Mouse (Mus musculus): ENCODE data around the gene Trim80.
"Not testable (repeated sequence)": the region's sequence is repeated elsewhere in the genome, so short reads cannot be mapped to it uniquely, and the experiment has no call there.

Gene Trim80

DNA sequence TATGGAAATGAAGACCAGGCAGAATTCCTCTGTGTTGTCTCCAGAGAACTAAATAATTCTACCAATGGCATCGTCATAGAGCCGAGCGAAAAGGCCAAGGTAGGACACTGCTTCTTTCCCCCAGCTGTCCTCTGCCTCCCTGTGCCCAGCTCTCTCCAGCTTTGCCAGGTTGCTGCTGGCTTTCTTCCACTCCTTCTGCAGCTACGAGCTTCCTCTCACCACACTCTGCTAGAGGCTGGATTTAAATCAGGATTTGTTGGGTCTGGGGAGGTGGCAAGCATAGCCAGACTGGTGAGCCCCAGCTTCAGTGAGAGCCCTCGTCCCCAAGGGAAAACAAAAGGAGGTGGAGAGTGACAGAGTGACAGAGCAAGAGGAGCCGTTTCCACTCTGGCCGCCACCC lies 11.0 kb upstream of the Trim80 start:
- DNase-seq, result no peak

DNA sequence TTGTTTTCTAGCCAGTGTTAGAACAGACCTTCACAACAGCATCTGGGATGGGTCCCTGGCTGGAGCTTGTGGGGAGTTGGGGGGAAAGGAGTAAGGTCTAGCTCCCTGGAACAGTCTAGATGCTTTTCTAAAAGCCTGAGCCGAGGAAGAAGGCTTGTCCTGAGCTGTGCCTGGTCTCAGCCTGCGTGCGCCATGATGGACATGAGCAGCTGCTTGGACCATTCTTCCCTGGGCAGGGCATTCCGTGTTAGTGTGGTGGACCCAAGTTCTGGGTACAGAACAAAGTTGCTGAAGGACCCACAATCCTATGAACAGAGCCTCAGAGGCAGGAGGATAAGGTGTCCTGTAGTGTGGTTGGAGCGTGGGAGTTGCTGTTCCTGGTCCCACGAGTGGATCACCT lies 9.8 kb upstream of the Trim80 start:
- no peak for DNase-seq

DNA sequence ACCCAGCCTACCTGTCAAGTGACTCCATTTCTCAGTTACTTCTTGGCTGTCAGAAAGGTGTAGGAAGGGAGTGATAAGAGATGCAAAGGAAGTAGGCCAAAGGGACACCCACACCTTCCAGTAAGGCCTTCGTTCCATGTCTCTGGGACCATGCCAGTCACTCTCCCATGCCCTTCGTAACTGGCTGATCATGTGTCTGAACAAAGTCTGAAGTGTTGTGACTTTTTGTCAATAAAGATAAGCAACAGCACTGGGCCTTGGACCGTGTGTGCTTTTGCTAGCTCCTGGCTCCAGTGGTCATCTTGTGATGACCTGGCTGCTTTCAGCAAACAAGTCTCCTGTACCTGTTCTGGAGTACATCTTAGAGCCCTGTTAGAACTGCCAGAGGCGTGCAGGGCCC lies 7.5 kb upstream of the Trim80 start:
- DNase-seq, result no peak

DNA sequence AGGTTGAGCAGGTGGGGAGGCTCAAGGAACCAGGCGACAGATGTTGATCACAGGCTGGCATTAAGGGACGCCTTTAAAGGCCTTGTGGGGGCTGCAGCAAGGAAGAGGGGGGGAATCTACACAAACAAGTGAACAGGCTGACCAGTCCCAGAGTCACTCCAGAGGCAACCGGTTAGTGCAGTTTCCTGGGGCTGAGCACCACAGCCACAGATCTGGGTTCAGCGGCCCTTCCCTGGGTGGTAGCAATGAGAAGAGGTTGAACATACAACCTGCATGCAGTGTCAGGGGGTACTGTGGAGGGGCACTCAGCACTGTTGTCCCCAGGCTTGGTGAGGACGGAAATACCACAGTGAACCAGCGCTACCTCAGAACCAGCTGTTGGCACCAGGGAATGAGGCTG lies 7.0 kb upstream of the Trim80 start:
- no peak for DNase-seq

DNA sequence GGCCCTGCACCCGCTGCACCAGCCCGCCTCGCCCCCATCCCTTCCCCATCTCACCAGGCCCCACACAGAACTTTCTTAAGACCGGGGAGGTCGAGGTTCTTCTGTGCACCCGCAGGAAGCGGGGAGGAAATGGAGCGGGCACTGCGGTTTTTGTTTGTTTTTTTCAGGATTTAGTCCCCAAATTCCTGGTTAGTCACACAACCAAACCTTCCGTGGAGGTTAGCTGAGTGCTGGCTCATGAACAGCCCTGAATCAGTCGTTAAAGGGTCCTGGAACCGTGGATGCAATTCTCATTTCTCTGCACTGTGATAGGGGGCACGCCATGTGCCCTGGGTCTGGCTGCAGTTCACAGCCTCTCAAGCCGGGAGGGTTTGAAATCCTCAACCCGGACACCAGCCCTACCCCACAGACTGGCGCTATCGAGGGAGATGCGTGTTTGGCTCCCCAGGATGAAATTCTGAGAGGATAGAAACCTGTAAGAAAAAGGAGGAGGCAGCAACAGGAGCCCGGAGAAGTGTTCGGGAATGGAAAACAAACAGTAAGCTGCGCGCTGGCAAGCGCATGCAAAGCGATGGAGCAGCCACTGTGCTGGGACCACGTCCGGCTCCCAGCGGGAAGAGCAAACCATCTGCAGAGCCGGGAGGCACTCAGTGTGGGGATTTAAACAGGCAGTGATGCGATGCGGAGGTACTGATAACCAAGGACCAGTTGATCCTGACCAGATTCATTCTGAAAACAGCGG lies 4.6 kb upstream of the Trim80 start:
- no peak for DNase-seq

DNA sequence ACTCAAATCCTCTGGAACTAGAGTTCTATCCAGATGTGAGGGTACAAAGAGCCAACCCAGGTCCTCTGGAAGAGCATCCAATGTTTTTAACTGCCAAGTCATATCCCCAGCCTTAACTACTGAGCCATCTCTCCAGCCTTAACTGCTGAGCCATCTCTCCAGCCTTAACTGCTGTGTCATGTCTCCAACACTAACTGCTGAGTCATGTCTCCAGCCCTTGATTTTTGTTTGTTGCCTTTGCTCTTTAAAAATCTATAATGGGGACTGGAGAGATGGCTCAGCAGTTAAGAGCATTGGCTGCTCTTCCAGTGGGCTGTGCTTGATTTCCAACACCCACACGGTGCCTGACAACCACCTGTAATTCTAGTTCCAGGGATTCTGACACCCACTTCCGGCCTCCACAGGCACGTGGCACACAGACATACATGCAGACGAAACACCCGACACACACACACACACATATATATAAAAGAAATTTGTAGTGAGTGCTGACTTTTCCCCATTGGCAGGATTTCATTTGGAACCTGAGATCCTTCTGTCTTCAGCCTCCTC lies 2.7 kb upstream of the Trim80 start:
- no peak for DNase-seq

DNA sequence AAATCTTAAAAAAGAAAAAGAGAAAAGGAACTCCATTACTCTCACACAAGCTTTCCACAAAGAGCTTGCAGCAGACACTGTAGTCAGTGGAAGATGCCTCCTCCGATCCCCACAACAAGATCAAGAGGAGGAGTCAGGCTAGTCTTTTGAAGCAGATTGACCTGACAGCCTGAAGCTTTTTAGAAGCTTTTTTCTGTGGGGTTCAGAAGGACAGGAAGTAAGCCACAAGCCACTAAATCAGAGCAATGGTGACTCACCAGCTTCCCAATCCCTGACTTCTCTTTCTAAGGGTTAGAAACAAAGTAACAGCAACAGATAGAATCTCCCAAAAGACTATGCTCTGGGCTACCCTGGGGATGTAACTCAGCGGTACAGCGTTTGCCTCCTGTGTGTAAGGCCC lies 1.0 kb upstream of the Trim80 start:
- DNase-seq, result no peak

DNA sequence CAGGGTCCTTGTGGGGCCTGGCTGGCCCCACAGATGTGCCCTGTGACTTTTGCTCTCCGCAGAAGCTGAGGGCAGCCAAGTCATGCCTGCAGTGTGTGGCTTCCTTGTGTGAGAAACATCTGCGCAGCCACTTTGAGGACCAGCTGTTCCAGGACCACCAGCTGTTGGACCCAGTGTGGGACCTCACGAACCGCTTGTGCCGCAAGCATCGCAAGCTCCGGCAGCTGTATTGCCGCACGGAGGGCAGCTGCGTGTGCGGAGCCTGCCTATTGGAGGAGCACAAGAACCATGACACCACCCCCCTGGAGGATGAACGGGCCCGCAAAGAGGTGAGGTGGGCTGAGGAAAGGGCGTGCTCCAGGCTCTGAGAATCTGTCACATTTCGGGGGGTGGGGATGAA lies 1.1 kb downstream of the Trim80 start:
- peak; percentile 50 for DNase-seq

DNA sequence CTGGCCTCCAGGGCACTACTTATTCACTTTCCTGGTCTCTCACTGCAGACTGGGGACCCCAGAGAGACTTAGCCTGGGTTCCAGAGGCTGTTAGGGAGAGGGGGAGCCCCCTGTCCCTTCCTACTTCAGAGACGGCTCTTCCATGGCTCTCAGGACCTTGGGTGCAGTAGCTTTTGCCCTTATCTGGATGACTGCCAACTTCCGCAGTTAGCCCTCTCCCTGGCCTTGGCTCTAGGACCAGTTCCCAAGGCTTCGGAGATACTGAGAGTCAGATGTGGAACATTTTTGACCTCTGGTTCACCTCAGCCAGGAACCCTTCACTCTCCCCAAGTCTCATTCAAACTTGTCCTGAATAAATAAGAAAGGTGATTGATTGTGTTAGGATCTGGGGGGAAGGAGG lies 6.6 kb downstream of the Trim80 start:
- no peak for DNase-seq

DNA sequence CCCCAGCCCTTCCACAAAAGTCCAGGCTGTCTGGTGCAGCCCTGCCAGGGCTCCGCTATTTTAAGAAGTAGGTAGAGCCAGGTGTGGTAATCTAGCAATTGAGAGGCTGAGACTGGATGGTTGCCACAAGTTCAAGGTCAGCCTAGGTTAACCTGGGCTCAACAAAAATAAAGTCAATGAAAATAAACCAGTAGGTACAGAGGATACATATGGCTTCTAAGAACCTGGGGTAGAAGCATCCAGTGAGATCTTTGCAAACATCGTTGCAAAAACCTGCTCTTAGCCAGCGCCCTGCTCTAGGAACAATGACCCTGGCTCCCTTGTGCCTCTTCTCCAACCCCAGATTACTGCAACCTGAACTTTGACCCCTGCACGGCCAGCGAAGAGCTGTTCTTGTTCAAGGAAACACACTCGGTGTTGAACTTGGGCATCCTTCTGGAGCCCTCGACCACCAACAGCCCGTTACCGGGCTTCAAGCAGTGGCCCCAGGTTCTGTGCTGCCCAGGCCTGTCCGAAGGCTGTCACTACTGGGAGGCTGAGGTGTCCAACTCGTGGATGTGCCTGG lies 7.1 kb downstream of the Trim80 start:
- DNase-seq, result no peak

DNA sequence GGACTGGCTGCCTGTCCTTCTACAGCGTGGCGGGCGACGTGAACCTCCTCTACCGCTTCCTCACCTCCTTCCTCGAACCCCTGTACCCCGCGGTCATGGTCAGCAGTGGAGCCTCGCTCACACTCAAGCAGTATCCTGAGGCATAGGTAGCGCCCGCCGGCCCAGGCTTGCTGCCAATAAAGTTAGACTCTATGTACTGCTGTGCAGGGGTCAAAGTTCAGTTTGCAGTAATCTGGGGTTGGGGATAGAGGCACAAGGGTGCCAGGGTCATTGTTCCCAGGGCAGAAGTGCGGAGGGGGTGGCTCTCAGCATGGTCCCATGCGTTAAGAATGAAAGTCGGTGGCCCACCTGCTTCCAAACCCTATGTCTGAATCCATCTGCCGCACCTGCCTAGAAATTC lies 7.7 kb downstream of the Trim80 start:
- DNase-seq, result no peak

DNA sequence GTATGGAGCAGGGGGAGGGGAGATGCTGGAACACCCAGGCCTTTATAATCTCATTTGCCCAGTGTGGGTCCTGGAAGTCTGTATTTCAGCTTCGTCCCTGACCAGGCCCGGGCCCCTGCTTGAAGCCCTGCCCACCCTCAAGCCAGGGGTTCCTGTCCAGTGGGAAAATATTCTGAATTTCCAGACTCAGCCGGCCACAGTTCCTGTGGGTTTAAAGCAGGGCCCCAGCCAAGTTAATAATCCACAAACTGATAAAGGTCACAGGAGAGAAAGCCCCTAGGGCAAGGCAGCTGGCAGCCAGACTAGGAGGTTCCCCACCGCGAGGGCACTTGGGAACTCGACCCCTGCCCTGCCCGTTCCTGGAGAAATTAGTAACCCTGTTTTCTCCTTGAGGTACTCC lies 8.7 kb downstream of the Trim80 start:
- no peak for DNase-seq

DNA sequence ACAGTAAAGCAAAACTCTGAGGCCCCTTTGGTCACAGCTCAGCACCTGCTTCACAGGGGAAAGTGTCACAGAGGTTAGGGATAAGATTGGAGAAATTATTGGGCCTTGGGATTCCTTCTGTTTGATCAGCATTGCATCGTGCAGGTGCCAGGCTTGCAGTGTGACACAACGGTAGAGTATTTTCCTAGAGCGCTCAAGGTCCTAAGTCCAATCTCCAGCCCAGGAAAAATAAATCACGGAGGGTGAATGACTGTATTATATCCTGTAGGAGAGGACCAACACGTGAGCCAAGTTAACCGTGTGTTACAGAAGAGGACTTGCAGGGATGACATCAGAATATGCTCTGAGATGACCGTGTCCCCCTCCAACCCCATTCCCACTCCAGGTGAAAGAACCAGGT lies 9.8 kb downstream of the Trim80 start:
- no peak for DNase-seq

DNA sequence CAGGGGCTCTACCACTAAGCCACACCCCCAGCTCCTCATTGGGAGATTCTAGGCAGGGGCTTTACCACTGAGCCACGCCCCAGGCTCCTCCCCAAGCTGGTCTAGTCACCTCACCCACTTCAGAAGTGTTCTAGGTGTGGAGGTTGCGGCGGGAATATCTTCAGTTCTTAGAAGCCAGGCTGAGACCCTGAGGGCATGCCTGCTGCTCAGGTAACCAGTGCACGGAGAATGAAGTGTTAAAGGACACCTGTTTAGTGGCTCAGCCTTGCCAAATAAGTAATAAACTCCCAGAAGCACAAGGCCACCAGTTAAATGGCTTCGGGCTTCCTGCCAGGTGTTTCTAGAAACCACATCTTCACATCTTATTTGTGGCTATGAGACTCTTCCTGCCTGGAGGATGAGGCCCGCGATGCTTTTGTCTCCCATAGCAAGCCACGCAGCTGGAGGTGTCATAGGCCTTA lies 11.5 kb downstream of the Trim80 start:
- DNase-seq, result peak; percentile 85

DNA sequence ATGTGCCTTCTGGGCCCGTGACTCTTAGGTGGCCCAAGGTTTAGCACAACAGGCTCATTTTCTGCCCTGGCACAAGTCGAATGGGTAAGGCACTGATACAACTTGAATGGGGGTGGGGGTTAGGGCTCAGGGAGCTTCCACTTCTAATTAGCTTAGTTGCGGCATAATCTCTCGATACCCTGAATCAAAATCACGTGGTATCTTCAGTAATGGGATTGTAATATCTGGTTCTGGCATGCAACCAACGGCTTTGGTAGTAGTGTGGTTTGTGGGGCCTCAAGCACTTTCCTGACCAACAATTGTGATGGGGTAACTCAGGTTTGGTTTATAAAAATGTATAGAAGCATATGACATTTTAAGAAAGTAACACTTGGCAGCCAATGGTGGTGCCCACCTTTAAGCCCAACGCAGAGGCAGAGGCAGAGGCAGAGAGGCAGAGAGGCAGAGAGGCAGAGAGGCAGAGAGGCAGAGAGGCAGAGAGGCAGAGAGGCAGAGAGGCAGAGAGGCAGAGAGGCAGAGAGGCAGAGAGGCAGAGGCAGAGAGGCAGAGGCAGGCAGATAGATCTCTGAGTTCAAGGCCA lies 12.0 kb downstream of the Trim80 start:
- DNase-seq, result peak; percentile 63

DNA sequence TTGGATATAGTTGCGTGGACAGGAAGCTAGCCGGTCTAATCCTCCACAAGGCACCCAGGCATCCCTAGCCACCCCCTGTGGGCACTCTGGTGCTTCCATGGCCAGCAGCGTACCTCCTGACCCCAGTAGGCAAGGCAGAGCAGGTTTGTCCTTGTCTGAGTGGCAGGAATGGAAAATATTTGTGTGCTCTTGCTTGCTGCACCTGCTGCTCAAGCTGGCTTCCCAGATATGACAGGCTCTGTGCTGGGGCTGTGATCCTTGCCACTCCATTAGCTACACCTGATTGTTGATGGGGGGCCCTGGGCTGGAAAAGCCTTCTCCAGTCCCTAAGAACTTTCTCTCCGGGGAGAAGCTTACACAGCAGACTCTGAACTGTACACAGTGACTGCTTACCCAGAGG lies 13.0 kb downstream of the Trim80 start:
- DNase-seq, result peak; percentile 61

DNA sequence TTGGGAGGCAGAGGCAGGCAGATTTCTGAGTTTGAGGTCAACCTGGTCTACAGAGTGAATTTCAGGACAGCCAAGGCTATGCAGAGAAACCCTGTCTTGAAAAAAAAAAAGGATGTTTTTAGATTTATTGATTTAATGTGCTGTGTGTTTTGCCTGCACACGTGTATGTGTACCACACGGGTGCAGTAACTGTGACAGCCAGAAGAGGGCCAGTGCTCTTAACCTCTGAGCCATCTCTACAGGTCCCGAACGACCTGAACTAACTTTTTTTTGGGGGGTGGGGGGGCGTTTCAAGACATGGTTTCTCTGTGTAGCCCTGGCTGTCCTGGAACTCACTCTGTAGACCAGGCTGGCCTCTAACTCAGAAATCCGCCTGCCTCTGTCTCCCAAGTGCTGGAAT lies 14.5 kb downstream of the Trim80 start:
- DNase-seq, result not testable (repeated sequence)

DNA sequence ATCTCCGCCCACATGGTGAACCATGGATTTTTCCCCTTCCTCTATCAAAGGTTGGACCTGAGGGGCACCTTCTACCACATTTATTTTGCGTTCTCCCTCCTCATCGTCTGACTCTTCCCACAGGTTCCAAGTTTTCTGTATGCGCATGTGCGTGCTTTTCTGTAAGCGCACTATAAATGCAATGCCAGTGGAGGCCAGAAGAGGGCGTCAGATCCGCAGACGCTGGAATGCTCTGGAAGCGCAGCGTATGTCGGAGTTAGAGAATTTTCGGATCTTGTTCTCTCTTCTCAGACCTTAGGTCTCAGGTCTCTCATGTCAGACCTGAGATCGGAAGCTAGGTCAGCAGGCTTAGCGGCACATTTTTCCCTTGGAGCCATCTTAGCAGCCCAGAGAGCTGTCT lies 15.3 kb downstream of the Trim80 start:
- DNase-seq, result no peak

DNA sequence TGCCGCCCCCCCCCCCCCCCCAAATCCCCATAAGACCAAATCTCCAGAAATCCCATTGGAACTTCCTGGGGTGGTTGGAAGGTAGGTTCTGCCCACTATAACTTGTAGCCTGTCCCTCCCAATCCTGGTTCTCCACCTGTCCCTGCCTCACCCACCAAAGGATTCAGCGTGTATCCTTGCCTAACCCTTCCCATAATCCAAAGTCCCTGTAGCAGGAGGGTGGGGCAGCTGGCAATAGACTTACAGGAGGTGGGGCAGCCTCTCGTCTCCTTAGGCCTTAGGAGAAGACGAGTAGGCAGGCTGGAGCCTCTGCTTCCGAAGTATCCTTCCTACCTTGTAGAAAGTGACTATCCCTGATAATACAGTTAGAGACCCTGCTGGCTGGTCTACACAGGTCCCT lies 15.8 kb downstream of the Trim80 start:
- no peak for DNase-seq

DNA sequence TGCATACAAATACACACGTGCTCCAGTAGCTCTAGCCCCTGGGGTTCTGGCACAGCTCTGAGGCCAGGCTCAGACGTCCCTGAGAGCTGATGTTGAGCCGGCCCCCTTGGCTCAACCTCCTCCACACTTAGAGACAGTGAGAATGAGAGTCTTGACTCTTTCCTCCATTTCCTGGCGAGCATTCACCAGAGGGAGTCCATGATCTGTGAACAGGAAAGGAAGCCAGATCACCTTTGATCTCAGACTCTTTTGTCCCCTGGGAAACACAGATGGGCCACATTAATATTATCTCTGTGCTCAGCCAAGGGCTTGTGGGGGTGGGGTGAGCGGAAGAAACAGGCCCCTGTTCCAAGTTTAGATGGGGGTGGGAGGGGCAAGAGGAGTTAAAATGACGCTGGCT lies 17.1 kb downstream of the Trim80 start:
- DNase-seq, result peak; percentile 23

DNA sequence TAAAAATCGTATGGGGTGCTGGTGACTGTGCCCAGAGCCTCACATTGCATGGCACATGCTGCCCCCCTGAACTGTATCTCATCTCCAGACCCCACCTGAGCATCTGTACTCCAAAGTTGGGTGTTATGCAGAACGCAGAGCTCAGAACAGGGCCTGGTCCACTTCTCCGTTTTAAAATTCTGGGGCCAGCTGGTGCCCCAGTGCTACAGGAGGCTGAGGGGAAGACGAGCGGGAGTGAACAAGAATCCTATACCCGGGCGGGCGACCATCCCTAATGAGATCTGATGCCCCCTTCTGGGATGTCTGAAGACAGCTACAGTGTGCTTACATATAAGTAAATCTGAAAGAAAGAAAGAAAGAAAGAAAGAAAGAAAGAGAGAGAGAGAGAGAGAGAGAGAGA lies 20.6 kb downstream of the Trim80 start:
- DNase-seq, result peak; percentile 52

DNA sequence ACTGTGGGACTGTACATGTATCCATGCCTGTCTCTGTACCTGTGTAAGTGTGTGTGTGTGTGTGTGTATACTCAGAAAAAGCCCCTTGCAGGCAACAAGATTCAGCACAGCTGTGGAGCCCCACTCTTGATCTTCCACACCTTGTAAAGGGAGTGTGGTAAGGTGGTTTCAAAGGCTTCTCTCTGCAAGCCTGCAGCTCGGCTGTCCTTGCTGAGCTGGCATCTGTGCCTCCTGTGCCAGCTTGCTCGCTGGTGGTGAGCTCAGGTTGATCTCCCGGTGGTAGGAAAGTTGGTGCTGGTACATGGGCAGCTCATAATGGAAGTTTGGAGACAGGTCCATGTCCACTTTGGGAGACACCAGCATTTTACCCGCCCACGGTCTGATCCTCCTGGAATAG lies 21.5 kb downstream of the Trim80 start:
- peak; percentile 70 for DNase-seq

DNA sequence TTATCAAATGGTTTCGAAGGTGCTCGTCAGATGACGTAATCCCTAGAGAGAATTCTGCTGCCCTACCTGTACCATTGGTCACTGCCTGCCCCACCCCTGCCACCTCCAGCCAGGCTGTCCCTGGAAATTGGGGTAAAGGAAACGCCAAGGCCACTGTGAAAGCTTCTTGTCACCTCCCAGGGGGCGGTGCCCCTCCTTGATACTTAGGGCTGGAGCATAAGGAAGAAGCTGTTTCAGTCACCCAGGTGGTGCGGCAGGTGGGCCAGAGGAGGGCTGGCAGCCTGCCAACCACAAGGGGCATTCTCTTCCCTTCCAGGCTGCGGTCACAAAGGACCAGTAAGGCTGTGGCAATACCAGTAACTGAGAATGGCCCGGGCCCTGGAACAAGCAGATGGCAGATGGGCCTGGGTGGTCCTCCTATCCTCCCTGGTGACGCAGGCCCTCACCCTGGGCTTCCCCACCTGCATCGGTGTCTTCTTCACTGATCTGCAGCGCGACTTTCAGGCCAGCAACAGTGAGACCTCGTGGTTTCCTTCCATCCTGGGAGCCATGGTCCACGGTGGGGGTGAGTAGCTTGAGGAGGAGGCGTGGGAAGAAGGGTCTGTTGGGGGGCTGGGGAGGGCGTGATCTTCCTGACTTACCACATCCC lies 22.0 kb downstream of the Trim80 start, which contains the start of gene Slc16a5:
Gene Slc16a5 (plus strand): TSS at position 232 of the 649 bp plus-strand sequence.
- peak; percentile 85 for DNase-seq

DNA sequence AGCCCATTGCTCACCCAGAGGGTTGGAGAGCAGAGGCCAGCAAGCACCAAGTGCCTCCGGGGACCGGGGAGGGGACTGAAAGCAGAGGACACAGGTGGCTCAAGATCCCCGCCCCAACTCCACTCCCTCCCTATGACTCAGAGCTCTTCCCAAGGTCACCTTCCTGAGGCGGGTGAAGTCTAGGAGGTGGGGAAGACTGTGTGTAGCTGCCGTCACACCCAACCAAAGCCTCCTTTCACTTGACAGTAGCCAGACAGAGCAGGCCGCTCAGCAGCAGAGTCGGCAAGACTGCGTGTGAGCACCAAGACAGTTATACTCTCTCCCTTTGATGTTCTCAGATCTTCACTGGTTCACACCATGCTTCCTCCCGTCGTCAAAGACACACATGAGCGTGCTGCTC lies 23.1 kb downstream of the Trim80 start:
- peak; percentile 76 for DNase-seq

Measured in thymus, postnatal 25 days (tissue).